Mouse (Mus musculus) neural tube, embryonic 13.5 days (tissue): ENCODE measurements at regions not wholly inside any gene's neighbourhood (a gene's known extent, or its start where the extent isn't known, plus 50 kb on each side); places are given as distances from the start of the nearest gene placed in this dataset.
"Not testable (repeated sequence)": the region's sequence is repeated elsewhere in the genome, so short reads cannot be mapped to it uniquely, and the experiment has no call there.

ENCODE experiments used
- ATAC-seq: fragments of 200-750 bp; cut with Nextera tagmentation; 2 replicates; pipeline ENCODE4 v1.8.0; 2017; ENCODE audit warnings: low read depth, mild to moderate bottlenecking, moderate TSS enrichment, moderate library complexity
- H3K27ac ChIP-seq: fragments of 300-500 bp; sonication (generic); replicated peaks from 2 replicates; pipeline ENCODE4 v1.5.1; 2015; ENCODE audit warnings: moderate library complexity, mild to moderate bottlenecking, inconsistent platforms
- H3K27me3 ChIP-seq: fragments of 300-500 bp; sonication (generic); 2 replicates; pipeline ENCODE4 v1.6.1; 2015; ENCODE audit warnings: mild to moderate bottlenecking, inconsistent platforms
- H3K36me3 ChIP-seq: fragments of 300-500 bp; sonication (generic); 2 replicates; pipeline ENCODE4 v1.6.1; 2015; ENCODE audit warnings: mild to moderate bottlenecking, inconsistent platforms
- H3K4me1 ChIP-seq: fragments of 300-500 bp; sonication (generic); replicated peaks from 2 replicates; pipeline ENCODE4 v1.6.1; 2015; ENCODE audit warnings: inconsistent platforms
- H3K4me2 ChIP-seq: fragments of 300-500 bp; sonication (generic); 2 replicates; pipeline ENCODE4 v1.6.1; 2015; ENCODE audit warnings: inconsistent platforms, mild to moderate bottlenecking, moderate library complexity
- H3K4me3 ChIP-seq: fragments of 300-500 bp; sonication (generic); 2 replicates; pipeline ENCODE4 v1.5.1; 2015; ENCODE audit warnings: mild to moderate bottlenecking, inconsistent platforms
- H3K9ac ChIP-seq: fragments of 300-500 bp; sonication (generic); 2 replicates; pipeline ENCODE4 v1.6.1; 2015; ENCODE audit warnings: moderate library complexity, mild to moderate bottlenecking, inconsistent platforms
- H3K9me3 ChIP-seq: fragments of 300-500 bp; sonication (generic); 2 replicates; pipeline ENCODE4 v1.6.1; 2016; ENCODE audit warnings: inconsistent platforms
- WGBS: fragments of 180-500 bp; shearing (Covaris S2); methylation state at CpG from one replicate; pipeline ENCODE4 v1.1.7; 2015; 5-methylcytosine and 5-hydroxymethylcytosine counted together

DNA sequence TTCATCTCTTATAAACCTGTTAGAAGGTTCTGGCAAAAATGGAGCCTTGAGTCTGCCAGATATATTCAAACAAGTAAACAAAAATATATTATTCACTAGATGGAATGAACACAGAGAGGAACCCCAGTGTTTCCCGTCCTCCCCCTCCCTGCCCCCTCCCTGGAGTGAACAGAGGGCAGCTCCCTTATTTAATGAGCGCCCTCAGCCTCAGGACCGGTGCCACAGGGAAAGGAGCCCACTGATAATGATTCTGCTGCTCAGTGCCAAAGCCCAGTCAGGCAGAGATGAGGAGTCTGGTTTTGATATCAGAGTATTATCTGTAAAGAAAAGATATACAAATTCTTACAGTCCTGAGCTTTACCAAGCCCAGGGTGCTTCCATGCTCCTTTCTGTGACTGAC lies 134.4 kb upstream of the Tmc3 start:
- 61% methylated on average over 3 of the region's 3 CpGs for WGBS
- Histone ChIP-seq H3K27ac (no peak overlapping the region), H3K4me2 (no peak overlapping the region), H3K9ac (no peak overlapping the region), H3K4me1 (0 out of 2 replicates have a peak, but pooled peaks cover 6% of the 10 kb centered on the region), H3K27me3 (no peaks in the 10 kb centered on the region), H3K4me3 (no peak overlapping the region), H3K9me3 (no peaks in the 10 kb centered on the region), H3K36me3 (no peaks in the 10 kb centered on the region)
- ATAC-seq, result no peak

DNA sequence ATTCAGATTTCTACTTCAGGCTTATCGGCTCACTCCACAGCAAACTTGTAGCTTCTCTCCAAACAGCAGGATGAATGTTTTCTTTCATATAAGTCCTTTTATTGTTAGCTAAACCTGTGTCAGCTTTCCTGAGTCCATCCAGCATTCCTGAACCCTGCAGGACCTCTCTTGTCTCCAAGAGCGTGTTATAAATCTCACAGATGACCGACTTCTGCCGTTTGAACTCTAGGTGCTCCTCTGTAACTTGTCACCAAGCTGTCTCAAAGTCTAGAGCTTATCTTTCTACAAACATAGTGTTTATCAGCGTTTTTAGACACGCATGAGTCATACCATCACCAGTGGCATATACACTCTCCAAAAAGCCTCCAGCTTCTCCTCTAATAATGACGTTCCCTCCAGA lies 132.4 kb upstream of the Tmc3 start:
- H3K27ac ChIP-seq, result no peak overlapping the region
- ATAC-seq, result no peak
- H3K27me3 ChIP-seq, result no peaks in the 10 kb centered on the region
- H3K9me3 ChIP-seq, result no peaks in the 10 kb centered on the region
- H3K4me3 ChIP-seq, result no peak overlapping the region
- no peak overlapping the region for H3K4me2 ChIP-seq
- H3K9ac ChIP-seq, result no peak overlapping the region
- WGBS, result 50% methylated on average over 7 of the region's 7 CpGs
- H3K36me3 ChIP-seq, result no peaks in the 10 kb centered on the region
- 0 out of 2 replicates have a peak, but pooled peaks cover 6% of the 10 kb centered on the region for H3K4me1 ChIP-seq

- H3K9me3 ChIP-seq, result no peaks in the 10 kb centered on the region
- no peak overlapping the region for H3K4me3 ChIP-seq
- H3K4me1 ChIP-seq, result no peaks in the 10 kb centered on the region
- ATAC-seq, result no peak
- no peak overlapping the region for H3K27ac ChIP-seq
- H3K4me2 ChIP-seq, result no peak overlapping the region
- no peak overlapping the region for H3K9ac ChIP-seq
- 78% methylated on average over 3 of the region's 3 CpGs for WGBS
- H3K27me3 ChIP-seq, result no peaks in the 10 kb centered on the region
- H3K36me3 ChIP-seq, result no peaks in the 10 kb centered on the region
Observed at GRCm38 (mm10) chr7:83459520-83459919, 125.2 kb upstream of the Tmc3 start.

DNA sequence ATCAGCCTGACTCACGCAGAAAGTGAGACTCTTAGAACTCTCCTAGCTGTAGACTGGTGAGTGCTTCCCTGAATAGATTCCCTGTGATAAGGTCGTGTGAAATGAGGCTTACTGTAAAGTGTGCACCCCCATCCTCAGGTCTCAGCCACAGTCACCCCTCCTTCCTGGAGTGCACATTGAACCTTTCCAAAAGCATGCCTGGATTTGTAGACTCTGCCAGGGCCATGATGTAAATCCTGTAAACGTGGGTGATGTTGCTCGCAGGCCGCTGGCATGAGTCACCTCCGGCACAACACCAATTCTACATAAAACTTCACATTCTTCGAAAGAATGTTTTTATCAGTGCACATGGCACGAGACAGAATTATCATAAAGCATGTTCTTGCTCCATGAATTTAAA lies 117.7 kb upstream of the Tmc3 start:
- 84% methylated on average over 8 of the region's 8 CpGs for WGBS
- H3K27ac ChIP-seq, result no peak overlapping the region
- no peaks in the 10 kb centered on the region for H3K36me3 ChIP-seq
- no peak overlapping the region for H3K9ac ChIP-seq
- H3K9me3 ChIP-seq, result no peaks in the 10 kb centered on the region
- H3K4me2 ChIP-seq, result no peak overlapping the region
- ATAC-seq, result no peak
- no peaks in the 10 kb centered on the region for H3K4me1 ChIP-seq
- no peak overlapping the region for H3K4me3 ChIP-seq
- no peaks in the 10 kb centered on the region for H3K27me3 ChIP-seq

DNA sequence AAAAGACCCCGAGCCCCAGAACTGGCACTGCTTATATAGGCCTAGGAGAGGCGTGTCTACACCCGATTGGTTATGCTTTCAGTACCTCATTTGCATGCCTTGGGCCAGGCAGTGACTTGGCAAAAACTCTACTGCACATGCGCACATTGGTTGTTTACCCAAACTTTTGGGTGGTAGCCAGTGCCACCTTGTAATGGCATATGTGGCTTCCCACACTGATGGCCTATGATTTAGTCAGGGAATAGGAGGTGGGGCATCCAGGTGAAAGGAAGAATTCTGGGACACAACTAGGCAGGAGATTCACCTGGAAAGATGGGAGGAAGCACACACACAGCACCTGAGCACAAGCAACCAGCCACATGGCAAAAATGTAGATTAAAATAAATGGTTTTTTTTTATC lies 114.9 kb upstream of the Tmc3 start:
- not testable (repeated sequence) for H3K9me3 ChIP-seq, ATAC-seq, H3K4me2 ChIP-seq, H3K9ac ChIP-seq, H3K36me3 ChIP-seq, H3K4me3 ChIP-seq, H3K27me3 ChIP-seq, H3K27ac ChIP-seq, H3K4me1 ChIP-seq
- WGBS, result 89% methylated on average over 4 of the region's 4 CpGs

DNA sequence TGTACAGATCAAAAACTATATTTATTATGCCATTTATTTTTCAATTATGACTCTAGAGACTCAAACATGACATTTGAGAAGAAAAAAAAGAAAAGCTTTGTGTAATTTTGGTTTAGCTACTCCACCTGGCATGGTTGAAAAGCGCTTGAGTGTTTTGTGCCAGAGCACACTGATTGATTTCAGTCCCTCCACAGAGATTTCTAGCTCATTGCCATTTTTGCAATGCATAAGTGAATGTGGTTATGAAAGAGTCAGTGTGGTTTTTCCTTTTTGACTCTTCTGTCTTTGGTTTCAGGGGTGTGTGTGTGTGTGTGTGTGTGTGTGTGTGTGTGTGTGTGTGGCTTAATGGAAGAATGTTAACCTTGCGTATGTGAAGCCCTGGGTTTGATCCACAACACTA lies 113.6 kb upstream of the Tmc3 start:
- no peaks in the 10 kb centered on the region for H3K9me3 ChIP-seq
- H3K4me1 ChIP-seq, result no peaks in the 10 kb centered on the region; the same call in 1 of the 2 replicates
- no peak overlapping the region for H3K4me3 ChIP-seq
- no peak overlapping the region for H3K27ac ChIP-seq
- ATAC-seq, result peak; percentile 19; the same call in 1 of the 2 replicates
- no peak overlapping the region for H3K9ac ChIP-seq
- no peaks in the 10 kb centered on the region for H3K27me3 ChIP-seq
- WGBS, result 69% methylated on average over 2 of the region's 2 CpGs
- no peaks in the 10 kb centered on the region for H3K36me3 ChIP-seq
- no peak overlapping the region for H3K4me2 ChIP-seq

GRCm38 (mm10) chr7:83474471-83474870 lies 110.3 kb upstream of the Tmc3 start:
- no peaks in the 10 kb centered on the region for H3K27me3 ChIP-seq
- H3K4me2 ChIP-seq, result no peak overlapping the region
- H3K4me3 ChIP-seq, result no peak overlapping the region
- H3K27ac ChIP-seq, result no peak overlapping the region
- H3K9me3 ChIP-seq, result no peaks in the 10 kb centered on the region
- WGBS, result 92% methylated on average over 2 of the region's 2 CpGs
- H3K4me1 ChIP-seq, result peaks cover 13% of the 10 kb centered on the region; the same call in 1 of the 2 replicates
- ATAC-seq, result no peak
- H3K36me3 ChIP-seq, result no peaks in the 10 kb centered on the region
- no peak overlapping the region for H3K9ac ChIP-seq

GRCm38 (mm10) chr7:83474986-83475385 lies 109.7 kb upstream of the Tmc3 start:
- no peaks in the 10 kb centered on the region for H3K36me3 ChIP-seq
- H3K9me3 ChIP-seq, result no peaks in the 10 kb centered on the region
- H3K27ac ChIP-seq, result no peak overlapping the region
- no peak overlapping the region for H3K9ac ChIP-seq
- 94% methylated on average over 3 of the region's 3 CpGs for WGBS
- no peak for ATAC-seq
- no peak overlapping the region for H3K4me2 ChIP-seq
- H3K27me3 ChIP-seq, result no peaks in the 10 kb centered on the region
- peaks cover 13% of the 10 kb centered on the region; the same call in 1 of the 2 replicates for H3K4me1 ChIP-seq
- no peak overlapping the region for H3K4me3 ChIP-seq

- H3K27me3 ChIP-seq, result no peaks in the 10 kb centered on the region
- no peaks in the 10 kb centered on the region for H3K9me3 ChIP-seq
- H3K4me2 ChIP-seq, result no peak overlapping the region
- no peak for ATAC-seq
- no peak overlapping the region for H3K9ac ChIP-seq
- no peaks in the 10 kb centered on the region for H3K36me3 ChIP-seq
- H3K4me1 ChIP-seq, result peaks cover 13% of the 10 kb centered on the region; the same call in 1 of the 2 replicates
- H3K4me3 ChIP-seq, result no peak overlapping the region
- H3K27ac ChIP-seq, result no peak overlapping the region
- WGBS, result 71% methylated on average over 8 of the region's 8 CpGs
Observed at GRCm38 (mm10) chr7:83475438-83476160, 109.1 kb upstream of the Tmc3 start.

DNA sequence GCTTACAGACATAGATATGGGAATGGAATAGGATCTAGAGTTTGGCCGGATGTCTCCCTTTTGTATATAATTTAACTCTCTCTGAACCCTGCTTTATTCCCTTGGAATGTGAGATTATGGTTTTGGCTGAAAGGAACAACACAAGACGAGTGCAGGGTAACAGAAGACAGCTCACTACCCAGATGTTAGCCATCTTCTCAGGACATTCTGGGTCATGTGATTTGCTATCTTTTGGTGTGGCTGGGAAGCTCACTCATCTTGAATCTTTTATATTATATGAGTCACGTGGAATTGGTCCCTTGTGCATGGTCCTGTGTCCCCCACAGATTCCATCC lies 108.6 kb upstream of the Tmc3 start:
- Histone ChIP-seq H3K4me3 (no peak overlapping the region), H3K36me3 (no peaks in the 10 kb centered on the region), H3K27ac (no peak overlapping the region), H3K4me1 (peaks cover 13% of the 10 kb centered on the region; the same call in 1 of the 2 replicates), H3K9me3 (no peaks in the 10 kb centered on the region), H3K4me2 (no peak overlapping the region), H3K9ac (no peak overlapping the region), H3K27me3 (no peaks in the 10 kb centered on the region)
- no peak for ATAC-seq
- WGBS, result 80% methylated on average over 3 of the region's 3 CpGs

DNA sequence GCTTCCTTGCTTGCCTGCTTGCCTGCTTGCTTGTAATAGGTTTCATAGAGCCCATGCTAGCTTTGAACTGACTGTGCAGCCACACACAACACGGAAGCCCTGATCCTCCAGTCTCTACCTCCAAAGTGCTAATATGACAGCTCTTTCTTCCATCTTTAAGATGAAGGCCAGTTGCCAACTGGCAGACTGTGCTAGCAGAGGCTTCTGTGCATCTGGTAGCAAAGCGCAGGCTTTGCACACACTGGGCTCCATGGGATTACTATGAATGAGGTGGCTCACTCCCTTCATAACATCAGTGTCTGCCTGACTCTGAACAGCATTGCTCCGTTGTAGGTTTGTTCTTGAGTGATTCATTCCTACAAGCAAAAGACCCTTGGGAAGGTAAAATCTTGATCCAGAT lies 107.9 kb upstream of the Tmc3 start:
- H3K36me3 ChIP-seq, result no peaks in the 10 kb centered on the region
- no peak overlapping the region for H3K4me2 ChIP-seq
- no peak for ATAC-seq
- no peaks in the 10 kb centered on the region for H3K9me3 ChIP-seq
- no peak overlapping the region for H3K4me3 ChIP-seq
- H3K4me1 ChIP-seq, result peaks cover 13% of the 10 kb centered on the region; the same call in 1 of the 2 replicates
- whole genome bisulfite sequencing, result 80% methylated on average over 3 of the region's 3 CpGs
- H3K27me3 ChIP-seq, result no peaks in the 10 kb centered on the region
- no peak overlapping the region for H3K9ac ChIP-seq
- H3K27ac ChIP-seq, result no peak overlapping the region

DNA sequence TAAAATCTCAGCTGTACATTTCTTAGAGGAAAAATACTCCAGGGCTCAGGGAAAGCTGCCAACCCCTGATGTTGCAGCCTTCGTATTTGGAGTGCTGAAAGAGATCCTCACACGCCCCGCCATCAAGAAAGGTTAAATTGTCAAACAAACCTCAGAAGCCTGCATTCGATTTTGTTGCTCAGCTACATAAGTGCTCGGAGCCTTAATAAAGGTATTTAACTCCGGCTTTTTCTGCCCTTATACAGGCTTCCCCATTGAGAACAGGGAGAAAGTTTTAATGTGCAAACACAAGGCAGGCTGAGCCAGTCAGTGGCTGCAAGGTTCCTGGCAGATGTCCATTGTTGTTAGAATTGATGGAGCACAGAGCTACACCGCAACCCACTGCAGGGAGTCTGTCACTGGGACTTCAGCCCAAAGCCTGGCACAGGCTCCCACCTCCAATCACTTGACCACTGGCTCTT lies 107.0 kb upstream of the Tmc3 start:
- WGBS, result 20% methylated on average over 7 of the region's 7 CpGs
- no peak overlapping the region for H3K4me3 ChIP-seq
- H3K4me1 ChIP-seq, result peaks cover 13% of the 10 kb centered on the region; the same call in 1 of the 2 replicates
- peak overlapping the region; percentile 12; the same call in 1 of the 2 replicates for H3K4me2 ChIP-seq
- peak; percentile 86 for ATAC-seq
- no peak overlapping the region for H3K9ac ChIP-seq
- H3K36me3 ChIP-seq, result no peaks in the 10 kb centered on the region
- H3K27ac ChIP-seq, result peak overlapping the region; percentile 53
- no peaks in the 10 kb centered on the region for H3K9me3 ChIP-seq
- no peaks in the 10 kb centered on the region for H3K27me3 ChIP-seq

DNA sequence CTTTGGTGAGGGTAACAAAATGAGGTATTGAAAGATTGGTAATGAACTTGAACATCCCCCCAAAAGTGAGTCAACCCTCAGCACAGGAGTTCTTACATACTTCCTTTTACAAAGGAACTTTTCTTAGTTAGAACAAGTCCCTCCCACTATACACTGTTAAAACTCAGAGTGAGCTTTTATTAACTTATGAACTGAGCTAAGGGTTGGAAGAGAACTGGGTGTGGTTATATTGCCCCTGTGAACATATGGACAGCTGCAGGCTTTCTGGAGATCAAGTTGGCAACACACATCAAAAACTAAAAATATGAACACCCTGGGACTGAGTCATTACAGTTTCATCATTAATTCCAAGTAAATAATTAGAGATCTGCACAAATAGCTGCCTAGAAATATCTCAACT lies 103.1 kb upstream of the Tmc3 start:
- Histone ChIP-seq H3K4me1 (peaks cover 13% of the 10 kb centered on the region; the same call in 1 of the 2 replicates), H3K27me3 (no peaks in the 10 kb centered on the region), H3K36me3 (no peaks in the 10 kb centered on the region), H3K4me3 (no peak overlapping the region), H3K4me2 (no peak overlapping the region), H3K9me3 (no peaks in the 10 kb centered on the region), H3K27ac (no peak overlapping the region), H3K9ac (no peak overlapping the region)
- ATAC-seq, result no peak
